Mouse (Mus musculus): ENCODE measurements at regions not wholly inside any gene's neighbourhood (a gene's known extent, or its start where the extent isn't known, plus 50 kb on each side); places are given as distances from the start of the nearest gene placed in this dataset.

DNA sequence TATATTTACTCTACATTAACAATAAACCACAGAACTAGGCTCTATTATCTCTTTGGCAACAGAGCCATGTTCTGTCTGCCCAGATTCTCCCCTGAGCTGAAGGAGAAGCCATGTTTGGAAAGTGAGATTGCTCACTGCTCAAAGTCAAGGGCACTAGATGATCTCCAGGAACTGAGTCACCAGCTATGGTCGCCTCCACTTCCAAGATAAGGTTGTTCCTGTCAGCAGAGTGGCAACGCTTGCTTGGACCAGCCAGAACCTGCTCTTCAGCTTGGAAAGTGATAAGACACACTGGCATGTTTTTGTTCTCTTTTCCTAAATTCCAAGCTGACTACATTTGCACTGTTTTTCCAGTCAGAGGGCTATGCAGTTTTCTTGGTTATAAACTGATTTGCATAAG lies 175.6 kb upstream of the Frmd6 start:
- Histone ChIP-seq H3K9me3 (replicated peaks; ENCODE audit: control insufficient read depth, low read length) (no peaks in the 10 kb centered on the region), H3K27me3 (ENCODE audit: control insufficient read depth, insufficient read depth, low read length) (no peaks in the 10 kb centered on the region), H3K4me3 (ENCODE audit: low read depth, low read length) (no peak overlapping the region), H3K4me2 (ENCODE audit: low read depth, low read length) (no peak overlapping the region), H3K9ac (replicated peaks; ENCODE audit: low read length) (no peak overlapping the region), H3K4me1 (ENCODE audit: control insufficient read depth, insufficient read depth, low read length) (no peaks in the 10 kb centered on the region), H3K27ac (replicated peaks; ENCODE audit: low read depth, low read length) (no peak overlapping the region), H3K36me3 (replicated peaks; ENCODE audit: control insufficient read depth, insufficient read depth, low read depth, low read length) (no peaks in the 10 kb centered on the region)
- WGBS: 80% methylated on average over 2 of the region's 2 CpGs
- DNase-seq (ENCODE audit: low spot score) (no peak), ATAC-seq (replicated peaks; ENCODE audit: insufficient number of reproducible peaks, low FRiP score, low TSS enrichment, low read depth) (no peak)

DNA sequence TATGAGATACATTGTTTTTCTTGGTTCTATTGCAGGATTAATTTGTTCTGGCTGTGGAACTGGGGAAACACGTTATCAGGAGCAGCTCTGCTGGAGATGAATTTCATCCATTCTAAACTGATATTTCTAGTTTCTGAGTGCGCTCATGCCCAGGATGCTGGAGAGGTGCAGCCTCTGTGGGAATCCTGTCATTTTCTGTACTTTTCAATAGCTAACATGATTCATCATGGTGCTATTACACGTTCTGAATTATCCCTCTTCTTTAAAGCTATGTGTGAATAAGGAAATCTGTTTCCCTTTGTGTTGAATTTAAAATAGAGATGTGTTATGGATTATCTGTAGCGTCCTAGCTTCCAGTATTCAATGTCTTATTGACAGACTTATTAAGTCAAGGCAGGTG lies 174.8 kb upstream of the Frmd6 start:
- no peaks in the 10 kb centered on the region for H3K27me3 ChIP-seq (ENCODE audit: control insufficient read depth, insufficient read depth, low read length)
- H3K27ac ChIP-seq (replicated peaks; ENCODE audit: low read depth, low read length): no peak overlapping the region
- no peak overlapping the region for H3K4me2 ChIP-seq (ENCODE audit: low read depth, low read length)
- H3K4me3 ChIP-seq (ENCODE audit: low read depth, low read length): no peak overlapping the region
- no peak for DNase-seq (ENCODE audit: low spot score)
- H3K9ac ChIP-seq (replicated peaks; ENCODE audit: low read length): no peak overlapping the region
- WGBS: 83% methylated on average over 4 of the region's 4 CpGs
- H3K9me3 ChIP-seq (replicated peaks; ENCODE audit: control insufficient read depth, low read length): no peaks in the 10 kb centered on the region
- no peaks in the 10 kb centered on the region for H3K4me1 ChIP-seq (ENCODE audit: control insufficient read depth, insufficient read depth, low read length)
- no peak for ATAC-seq (replicated peaks; ENCODE audit: insufficient number of reproducible peaks, low FRiP score, low TSS enrichment, low read depth)
- no peaks in the 10 kb centered on the region for H3K36me3 ChIP-seq (replicated peaks; ENCODE audit: control insufficient read depth, insufficient read depth, low read depth, low read length)

DNA sequence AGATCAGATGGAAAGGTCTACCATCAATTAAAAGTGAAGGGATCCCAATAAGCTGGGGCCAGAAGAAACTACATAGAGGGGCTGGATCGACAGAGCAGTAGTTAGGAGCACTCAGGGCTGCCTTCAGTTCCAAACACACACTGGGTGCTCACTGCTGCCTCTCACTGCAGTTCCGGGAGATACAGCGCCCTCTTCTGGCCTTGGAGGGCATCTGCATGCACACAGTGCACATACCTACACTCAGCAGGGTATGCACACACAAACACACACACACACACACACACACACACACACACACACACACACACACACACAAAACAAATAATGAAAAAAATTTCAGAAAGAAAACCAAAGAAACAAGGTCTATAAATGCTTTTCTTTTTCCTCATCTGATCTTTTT lies 172.6 kb upstream of the Frmd6 start:
- Histone ChIP-seq H3K36me3 (replicated peaks; ENCODE audit: control insufficient read depth, insufficient read depth, low read depth, low read length) (no peaks in the 10 kb centered on the region), H3K4me3 (ENCODE audit: low read depth, low read length) (no peak overlapping the region), H3K27me3 (ENCODE audit: control insufficient read depth, insufficient read depth, low read length) (no peaks in the 10 kb centered on the region), H3K9me3 (replicated peaks; ENCODE audit: control insufficient read depth, low read length) (no peaks in the 10 kb centered on the region), H3K9ac (replicated peaks; ENCODE audit: low read length) (no peak overlapping the region), H3K27ac (replicated peaks; ENCODE audit: low read depth, low read length) (no peak overlapping the region), H3K4me2 (ENCODE audit: low read depth, low read length) (no peak overlapping the region), H3K4me1 (ENCODE audit: control insufficient read depth, insufficient read depth, low read length) (no peaks in the 10 kb centered on the region)
- DNase-seq (ENCODE audit: low spot score) (no peak), ATAC-seq (replicated peaks; ENCODE audit: insufficient number of reproducible peaks, low FRiP score, low TSS enrichment, low read depth) (no peak)
- WGBS: 88% methylated on average over 3 of the region's 3 CpGs

DNA sequence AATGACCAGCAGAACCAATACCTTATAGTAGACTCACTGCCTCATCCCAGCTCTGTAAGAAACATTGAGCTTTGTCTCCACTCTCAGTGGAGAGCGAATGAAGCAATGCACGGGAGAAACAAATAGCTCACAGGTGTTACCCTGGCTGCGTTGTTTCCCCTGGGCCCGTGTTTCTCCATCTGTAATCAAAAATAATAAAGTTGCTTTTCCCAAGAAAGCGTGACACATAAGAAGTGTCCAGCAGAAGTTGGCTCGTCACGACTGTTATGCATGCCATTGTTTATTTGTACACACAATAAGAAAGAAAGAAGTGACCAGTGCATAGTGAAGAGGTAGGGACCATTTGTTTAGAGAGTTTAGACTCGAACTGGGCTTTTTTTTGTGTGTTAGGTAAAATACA lies 171.3 kb upstream of the Frmd6 start:
- H3K4me1 ChIP-seq (ENCODE audit: control insufficient read depth, insufficient read depth, low read length): no peaks in the 10 kb centered on the region
- ATAC-seq (replicated peaks; ENCODE audit: insufficient number of reproducible peaks, low FRiP score, low TSS enrichment, low read depth): no peak
- H3K27ac ChIP-seq (replicated peaks; ENCODE audit: low read depth, low read length): no peak overlapping the region
- no peaks in the 10 kb centered on the region for H3K36me3 ChIP-seq (replicated peaks; ENCODE audit: control insufficient read depth, insufficient read depth, low read depth, low read length)
- H3K4me2 ChIP-seq (ENCODE audit: low read depth, low read length): no peak overlapping the region
- H3K27me3 ChIP-seq (ENCODE audit: control insufficient read depth, insufficient read depth, low read length): no peaks in the 10 kb centered on the region
- no peak overlapping the region for H3K4me3 ChIP-seq (ENCODE audit: low read depth, low read length)
- WGBS: 80% methylated on average over 8 of the region's 8 CpGs
- no peak overlapping the region for H3K9ac ChIP-seq (replicated peaks; ENCODE audit: low read length)
- H3K9me3 ChIP-seq (replicated peaks; ENCODE audit: control insufficient read depth, low read length): no peaks in the 10 kb centered on the region
- no peak for DNase-seq (ENCODE audit: low spot score)

DNA sequence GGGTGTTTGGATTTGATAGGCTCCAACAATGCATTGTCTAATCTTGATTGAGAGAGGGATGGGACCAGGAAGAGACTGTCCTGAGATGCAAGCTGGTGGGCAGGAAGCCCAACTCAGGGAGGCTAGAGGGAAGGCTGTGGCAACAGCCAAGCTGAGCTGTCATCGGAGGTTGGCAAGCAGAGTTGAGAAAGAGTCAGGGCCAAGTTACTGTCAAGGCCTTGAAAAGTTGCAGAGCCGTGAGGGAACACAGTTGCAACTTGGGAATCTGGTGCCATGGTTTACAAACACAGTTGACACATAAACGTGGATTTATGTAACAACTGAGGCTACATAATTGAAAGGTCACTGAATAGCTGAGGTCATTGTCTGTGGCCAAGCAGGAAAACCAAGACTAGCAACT lies 170.8 kb upstream of the Frmd6 start:
- ATAC-seq (replicated peaks; ENCODE audit: insufficient number of reproducible peaks, low FRiP score, low TSS enrichment, low read depth) (no peak), DNase-seq (ENCODE audit: low spot score) (no peak)
- Histone ChIP-seq H3K4me1 (ENCODE audit: control insufficient read depth, insufficient read depth, low read length) (no peaks in the 10 kb centered on the region), H3K27ac (replicated peaks; ENCODE audit: low read depth, low read length) (no peak overlapping the region), H3K9ac (replicated peaks; ENCODE audit: low read length) (no peak overlapping the region), H3K36me3 (replicated peaks; ENCODE audit: control insufficient read depth, insufficient read depth, low read depth, low read length) (no peaks in the 10 kb centered on the region), H3K9me3 (replicated peaks; ENCODE audit: control insufficient read depth, low read length) (no peaks in the 10 kb centered on the region), H3K27me3 (ENCODE audit: control insufficient read depth, insufficient read depth, low read length) (no peaks in the 10 kb centered on the region), H3K4me2 (ENCODE audit: low read depth, low read length) (no peak overlapping the region), H3K4me3 (ENCODE audit: low read depth, low read length) (no peak overlapping the region)
- 70% methylated on average over 3 of the region's 3 CpGs for WGBS

DNA sequence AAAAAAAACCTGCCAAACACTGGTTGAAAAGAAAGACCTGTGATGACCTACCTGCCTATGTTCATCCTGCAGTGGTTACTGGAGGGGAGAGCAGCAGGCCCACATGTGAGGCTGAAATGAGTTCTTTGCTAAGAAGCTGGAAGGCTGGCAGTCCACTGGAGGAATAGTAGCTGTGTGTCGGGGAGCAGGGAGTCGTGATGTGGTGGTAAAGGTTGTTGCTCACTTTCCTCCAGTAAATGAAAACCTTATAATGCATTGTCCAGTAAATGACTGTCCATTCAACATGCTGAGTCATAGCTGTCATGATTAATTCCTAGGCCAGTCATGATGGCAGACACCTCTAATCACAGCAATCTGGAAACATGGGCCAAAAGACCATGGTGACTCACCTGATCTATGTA lies 169.9 kb upstream of the Frmd6 start:
- Histone ChIP-seq H3K4me1 (ENCODE audit: control insufficient read depth, insufficient read depth, low read length) (no peaks in the 10 kb centered on the region), H3K4me3 (ENCODE audit: low read depth, low read length) (no peak overlapping the region), H3K36me3 (replicated peaks; ENCODE audit: control insufficient read depth, insufficient read depth, low read depth, low read length) (no peaks in the 10 kb centered on the region), H3K9me3 (replicated peaks; ENCODE audit: control insufficient read depth, low read length) (no peaks in the 10 kb centered on the region), H3K9ac (replicated peaks; ENCODE audit: low read length) (no peak overlapping the region), H3K4me2 (ENCODE audit: low read depth, low read length) (no peak overlapping the region), H3K27me3 (ENCODE audit: control insufficient read depth, insufficient read depth, low read length) (no peaks in the 10 kb centered on the region), H3K27ac (replicated peaks; ENCODE audit: low read depth, low read length) (no peak overlapping the region)
- DNase-seq (ENCODE audit: low spot score) (no peak), ATAC-seq (replicated peaks; ENCODE audit: insufficient number of reproducible peaks, low FRiP score, low TSS enrichment, low read depth) (no peak)
- WGBS: 84% methylated on average over 2 of the region's 2 CpGs

DNA sequence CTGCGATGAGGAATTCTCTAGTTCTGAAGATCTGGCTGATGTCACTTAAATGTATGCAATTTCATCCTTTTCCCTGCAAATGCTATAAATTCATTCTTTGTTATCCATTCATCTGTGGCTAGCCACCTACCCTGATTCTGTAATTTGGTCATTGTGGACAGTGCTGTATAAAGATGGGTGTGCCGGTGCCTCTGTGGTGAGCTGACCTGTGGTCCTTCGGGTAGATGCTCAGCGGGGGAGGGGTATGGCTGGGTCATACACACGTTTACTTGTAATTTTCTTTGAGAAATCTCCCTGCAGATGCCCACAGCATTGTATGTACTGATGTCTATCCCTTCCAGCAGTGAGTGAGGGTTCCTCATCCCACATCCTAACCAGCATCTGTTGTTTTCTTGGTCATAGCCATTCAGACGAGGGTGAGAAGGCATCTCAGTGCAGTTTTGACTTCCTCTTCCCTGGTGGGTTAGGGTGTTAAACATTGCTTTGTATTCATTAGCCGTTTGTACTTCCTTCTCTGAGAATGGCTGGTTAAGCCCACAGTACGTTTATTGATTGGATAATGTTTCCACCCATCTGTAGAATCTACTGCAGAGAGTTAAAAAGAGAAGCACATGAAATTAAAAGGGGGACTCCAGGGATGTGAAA lies 169.3 kb upstream of the Frmd6 start:
- 71% methylated on average over 8 of the region's 8 CpGs for WGBS
- no peaks in the 10 kb centered on the region for H3K27me3 ChIP-seq (ENCODE audit: control insufficient read depth, insufficient read depth, low read length)
- no peak overlapping the region for H3K9ac ChIP-seq (replicated peaks; ENCODE audit: low read length)
- H3K27ac ChIP-seq (replicated peaks; ENCODE audit: low read depth, low read length): no peak overlapping the region
- H3K4me3 ChIP-seq (ENCODE audit: low read depth, low read length): no peak overlapping the region
- no peak for ATAC-seq (replicated peaks; ENCODE audit: insufficient number of reproducible peaks, low FRiP score, low TSS enrichment, low read depth)
- H3K9me3 ChIP-seq (replicated peaks; ENCODE audit: control insufficient read depth, low read length): no peaks in the 10 kb centered on the region
- no peaks in the 10 kb centered on the region for H3K36me3 ChIP-seq (replicated peaks; ENCODE audit: control insufficient read depth, insufficient read depth, low read depth, low read length)
- no peaks in the 10 kb centered on the region for H3K4me1 ChIP-seq (ENCODE audit: control insufficient read depth, insufficient read depth, low read length)
- no peak overlapping the region for H3K4me2 ChIP-seq (ENCODE audit: low read depth, low read length)
- DNase-seq (ENCODE audit: low spot score): no peak

DNA sequence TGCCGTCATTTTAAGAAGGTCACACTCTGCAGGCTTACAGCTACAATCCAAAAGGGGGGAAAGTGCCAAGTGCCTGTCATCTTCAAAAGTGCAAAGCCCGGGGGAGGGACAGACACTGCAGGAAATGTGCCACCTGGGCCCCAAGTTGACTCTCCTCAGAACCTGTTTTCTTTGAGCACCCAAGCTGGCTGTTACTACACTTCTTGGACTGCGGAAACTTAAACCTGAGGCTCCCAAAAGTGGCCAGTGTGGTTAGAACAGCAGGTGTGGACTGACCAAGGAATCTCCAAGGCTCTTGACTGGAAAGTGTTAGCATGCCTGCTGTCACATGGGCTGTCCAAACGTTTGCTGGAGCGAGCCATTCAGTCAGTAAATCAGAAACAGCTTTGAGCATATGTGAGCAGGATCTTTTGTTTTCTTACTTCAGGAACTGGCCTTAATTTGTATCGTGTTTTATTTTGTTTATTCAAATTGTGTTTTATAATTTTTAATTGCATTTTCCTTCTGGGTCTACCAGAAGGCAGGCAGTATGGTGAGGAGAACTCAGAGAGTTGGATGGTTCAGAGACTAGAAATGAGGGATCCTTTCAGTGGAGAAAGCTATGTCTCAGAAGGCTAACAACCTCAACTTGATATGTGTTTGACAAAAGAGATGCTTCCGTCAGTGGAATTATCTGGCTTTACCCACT lies 168.4 kb upstream of the Frmd6 start:
- Histone ChIP-seq H3K9me3 (replicated peaks; ENCODE audit: control insufficient read depth, low read length) (no peaks in the 10 kb centered on the region), H3K27me3 (ENCODE audit: control insufficient read depth, insufficient read depth, low read length) (no peaks in the 10 kb centered on the region), H3K36me3 (replicated peaks; ENCODE audit: control insufficient read depth, insufficient read depth, low read depth, low read length) (no peaks in the 10 kb centered on the region), H3K4me2 (ENCODE audit: low read depth, low read length) (no peak overlapping the region), H3K9ac (replicated peaks; ENCODE audit: low read length) (no peak overlapping the region), H3K27ac (replicated peaks; ENCODE audit: low read depth, low read length) (no peak overlapping the region), H3K4me3 (ENCODE audit: low read depth, low read length) (no peak overlapping the region), H3K4me1 (ENCODE audit: control insufficient read depth, insufficient read depth, low read length) (no peaks in the 10 kb centered on the region)
- 54% methylated on average over 7 of the region's 7 CpGs for WGBS
- ATAC-seq (replicated peaks; ENCODE audit: insufficient number of reproducible peaks, low FRiP score, low TSS enrichment, low read depth) (no peak), DNase-seq (ENCODE audit: low spot score) (peak; percentile 35)
